Comparison of ENCODE assay signal across 8 mouse cellular contexts in the genomic region with DNA sequence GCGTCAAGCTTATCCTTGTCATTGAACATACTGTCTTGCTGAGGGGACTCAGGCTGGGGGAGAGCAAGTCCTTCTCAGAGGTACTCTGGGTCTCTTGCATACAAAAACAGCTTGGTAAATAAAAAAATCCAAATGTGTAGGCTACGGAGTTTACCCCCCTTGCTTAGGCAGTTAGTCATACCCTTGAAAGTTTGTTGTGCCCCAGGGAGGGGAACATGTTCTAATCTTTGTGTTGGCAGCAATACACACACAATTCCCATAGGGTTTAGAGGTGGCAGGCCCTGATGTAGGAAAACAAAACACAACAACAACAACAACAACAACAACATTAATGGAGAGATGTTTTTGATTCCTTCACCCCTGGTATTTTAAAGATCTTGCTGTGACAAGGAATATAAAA. TPM values are rescaled to one million over a fixed set of nuclear protein-coding genes. Genes with fewer than 3 reads are reported as not detected.
DNase-seq lines count a peak whose midpoint lies in the region; ATAC-seq and TF ChIP-seq lines count a peak whose summit lies in the region.

No protein-coding gene starts in this region.

- TF ChIP-seq CTCF in CH12.LX (conservative IDR thresholded peaks at IDR 0.05 in 1 of 2, IDR thresholded peaks at IDR 0.05 in 1 of 2; ENCODE audit: low read depth in 2 of 2, low read length in 2 of 2) = no peak

- H3K9me3 ChIP-seq in heart, embryonic 11.5 days (replicated peaks; ENCODE audit: control insufficient read depth, low read length) = no peaks in the 10 kb centered on the region
- no peaks in the 10 kb centered on the region for H3K9me3 ChIP-seq in CH12.LX (replicated peaks; ENCODE audit: low read length)
- no peaks in the 10 kb centered on the region for H3K9me3 ChIP-seq in forebrain, embryonic 11.5 days (ENCODE audit: control insufficient read depth, low read length)
- H3K9me3 ChIP-seq in liver, embryonic 13.5 days (replicated peaks) = no peaks in the 10 kb centered on the region

- peak overlapping the region; percentile 86 for H3K4me2 ChIP-seq in heart, embryonic 11.5 days
- H3K4me2 ChIP-seq in CH12.LX (ENCODE audit: insufficient read depth, low read depth, poor library complexity, severe bottlenecking) = peak overlapping the region; percentile 92
- peak overlapping the region; percentile 74 for H3K4me2 ChIP-seq in forebrain, embryonic 11.5 days (ENCODE audit: low read depth, low read length, severe bottlenecking)
- H3K4me2 ChIP-seq in liver, embryonic 13.5 days = peak overlapping the region; percentile 94

- in situ Hi-C loops in CH12.LX (cut with MboI; ENCODE audit: low pct_ligation_motif_present, low pct_unique_long_range_greater_than_20kb, low sequenced_read_pairs) = loop anchor here (25.0 kb wide), 2 partner anchors 175 to 525 kb away; no protein-coding TSS in a partner anchor

- intact Hi-C loops in heart, postnatal 14 days (cut with DNase I) = loop anchor here (2.0 kb wide), 1 partner anchor 172 kb away; no protein-coding TSS in a partner anchor

- 4% methylated on average over 2 of the region's 2 CpGs for WGBS in heart, embryonic 11.5 days (ENCODE audit: insufficient replicate concordance)
- WGBS in forebrain, embryonic 11.5 days = 0% methylated on average over 2 of the region's 2 CpGs
- 0% methylated on average over 2 of the region's 2 CpGs for WGBS in liver, embryonic 13.5 days (ENCODE audit: insufficient replicate concordance)

- H3K27ac ChIP-seq in heart, embryonic 11.5 days (ENCODE audit: low read depth, low read length) = no peak overlapping the region
- H3K27ac ChIP-seq in CH12.LX (ENCODE audit: insufficient read depth, low read depth) = no peak overlapping the region
- H3K27ac ChIP-seq in forebrain, embryonic 11.5 days (ENCODE audit: low read depth, low read length) = no peak overlapping the region
- H3K27ac ChIP-seq in liver, embryonic 13.5 days = peak overlapping the region; percentile 93

- TF ChIP-seq EP300 in CH12.LX (IDR thresholded peaks at IDR 0.05; ENCODE audit: low read length) = no peak

- peaks cover 13% of the 10 kb centered on the region for H3K4me1 ChIP-seq in heart, embryonic 11.5 days (ENCODE audit: control insufficient read depth, insufficient read depth, low read length)
- H3K4me1 ChIP-seq in CH12.LX (ENCODE audit: control insufficient read depth in 1 of 2, insufficient read depth in 2 of 2) = peaks cover 0 to 7% of the 10 kb centered on the region in 2 experiments; a peak in 3 of 4 replicates
- H3K4me1 ChIP-seq in forebrain, embryonic 11.5 days (replicated peaks; ENCODE audit: control insufficient read depth, insufficient read depth, low read length) = peaks cover 9% of the 10 kb centered on the region
- peaks cover 75% of the 10 kb centered on the region for H3K4me1 ChIP-seq in liver, embryonic 13.5 days (replicated peaks)

- H3K36me3 ChIP-seq in heart, embryonic 11.5 days (ENCODE audit: control insufficient read depth, insufficient read depth, low read length) = no peaks in the 10 kb centered on the region
- H3K36me3 ChIP-seq in CH12.LX (replicated peaks in 1 of 2; ENCODE audit: control insufficient read depth in 1 of 2, insufficient read depth in 1 of 2, low read length in 1 of 2) = no peaks in the 10 kb centered on the region
- no peaks in the 10 kb centered on the region for H3K36me3 ChIP-seq in forebrain, embryonic 11.5 days (ENCODE audit: control insufficient read depth, insufficient read depth, low read length)
- H3K36me3 ChIP-seq in liver, embryonic 13.5 days = no peaks in the 10 kb centered on the region

- no peaks in the 10 kb centered on the region for H3K79me2 ChIP-seq in CH12.LX (replicated peaks; ENCODE audit: control insufficient read depth, extremely low read depth, insufficient read depth, poor library complexity, severe bottlenecking)

- no peak for TF ChIP-seq RAD21 in CH12.LX (IDR thresholded peaks at IDR 0.05; ENCODE audit: low read depth, low read length)

- H3K27me3 ChIP-seq in heart, embryonic 11.5 days (ENCODE audit: control insufficient read depth, insufficient read depth, low read length) = no peaks in the 10 kb centered on the region
- H3K27me3 ChIP-seq in CH12.LX (replicated peaks) = peaks cover 22% of the 10 kb centered on the region
- H3K27me3 ChIP-seq in forebrain, embryonic 11.5 days (ENCODE audit: control insufficient read depth, insufficient read depth, low read length) = no peaks in the 10 kb centered on the region
- H3K27me3 ChIP-seq in liver, embryonic 13.5 days = no peaks in the 10 kb centered on the region

- ATAC-seq in heart, embryonic 11.5 days (replicated peaks; ENCODE audit: insufficient number of reproducible peaks, low FRiP score, low TSS enrichment) = no peak
- ATAC-seq in forebrain, embryonic 11.5 days (replicated peaks; ENCODE audit: low FRiP score) = no peak; the same call in 1 of the 2 replicates
- ATAC-seq in liver, embryonic 13.5 days (ENCODE audit: low read depth) = no peak

- peak overlapping the region; percentile 93 for H3K4me3 ChIP-seq in heart, embryonic 11.5 days (ENCODE audit: low read depth, low read length)
- no peak overlapping the region for H3K4me3 ChIP-seq in CH12.LX (replicated peaks in 1 of 3; ENCODE audit: low read depth in 2 of 3, low read length in 2 of 3, poor library complexity in 1 of 3)
- peak overlapping the region; percentile 97 for H3K4me3 ChIP-seq in forebrain, embryonic 11.5 days (ENCODE audit: low read depth, low read length)
- peak overlapping the region; percentile 99 for H3K4me3 ChIP-seq in liver, embryonic 13.5 days (replicated peaks)

- H3K9ac ChIP-seq in heart, embryonic 11.5 days (ENCODE audit: low read depth, low read length) = peak overlapping the region; percentile 93
- no peak overlapping the region for H3K9ac ChIP-seq in CH12.LX (ENCODE audit: insufficient read depth, low read depth)
- H3K9ac ChIP-seq in forebrain, embryonic 11.5 days (ENCODE audit: low read length) = peak overlapping the region; percentile 95
- peak overlapping the region; percentile 98 for H3K9ac ChIP-seq in liver, embryonic 13.5 days

- dilution Hi-C loops in CH12.LX (cut with MboI; ENCODE audit: extremely low pct_ligation_motif_present, extremely low pct_unique_long_range_greater_than_20kb, low sequenced_read_pairs) = no loop called here

- DNase-seq in heart, postnatal 14 days = no peak
- DNase-seq in CH12.LX (ENCODE audit: extremely low read depth) = no peak
- no peak for DNase-seq in forebrain, embryonic 11.5 days (ENCODE audit: low spot score)
- DNase-seq in liver, embryonic 13.5 days = no peak
- DNase-seq in T-cell, adult 2 months (ENCODE audit: low spot score) = no peak
- DNase-seq in cerebellum, postnatal 14 days = no peak
- no peak for DNase-seq in frontal cortex, postnatal 14 days (ENCODE audit: low spot score in 2 of 2)

- no peak for TF ChIP-seq POLR2A in CH12.LX (IDR thresholded peaks at IDR 0.05; ENCODE audit: low read depth, low read length)

TF ChIP-seq in CH12.LX, 34 proteins besides CTCF, POLR2A, EP300 and RAD21:
- TF ChIP-seq KAT2A (IDR thresholded peaks at IDR 0.05; ENCODE audit: insufficient replicate concordance, low read length) (no peak), SMC3 (IDR thresholded peaks at IDR 0.05; ENCODE audit: low read depth, low read length) (no peak), CHD2 (IDR thresholded peaks at IDR 0.05; ENCODE audit: low read length) (no peak), UBTF (IDR thresholded peaks at IDR 0.05; ENCODE audit: low read depth, low read length) (no peak), TBP (conservative IDR thresholded peaks at IDR 0.05; ENCODE audit: low read depth, low read length) (no peak), MAFK (IDR thresholded peaks at IDR 0.05; ENCODE audit: insufficient replicate concordance, low read length) (no peak), ZNF384 (IDR thresholded peaks at IDR 0.05; ENCODE audit: low read depth, low read length) (no peak), JUN (IDR thresholded peaks at IDR 0.05; ENCODE audit: insufficient read depth, low read depth, low read length) (no peak), ZMIZ1 (IDR thresholded peaks at IDR 0.05; ENCODE audit: low read depth, low read length) (no peak)

RNA-seq across cellular contexts. Expression of gene Ssbp2, which starts 2.3 kb away (rescaled TPM):
- polyA plus RNA-seq in heart, embryonic 11.5 days (2014; fragmentation: Nextera tagmentation; extraction: Ambion mirVana) = 96.0 and 97.8 TPM in 2 replicates
- total RNA-seq in heart, postnatal 14 days (2021) = 10 to 100 TPM; 50.5 to 51.9 TPM
- total RNA-seq in CH12.LX (2012; rRNA removed) (1.8 and 1.9 TPM in 2 replicates), CH12.LX (2014; rRNA removed) (3.5 and 3.6 TPM in 2 replicates)
- 1.9 and 2.8 TPM in 2 replicates for polyA plus RNA-seq in CH12.LX (2012; ENCODE audit: insufficient read length, low read depth)
- polyA plus RNA-seq in forebrain, embryonic 11.5 days (2014; fragmentation: Nextera tagmentation; extraction: Ambion mirVana) = 179 and 190 TPM in 2 replicates
- 56.4 and 56.9 TPM in 2 replicates for polyA plus RNA-seq in liver, embryonic 13.5 days (2015; fragmentation: Nextera tagmentation; extraction: Ambion mirVana)

Comparison
In these comparisons a context has a peak if more than half of its experiments do, and no peak if none do; other contexts are left out.
1. H3K4me3 ChIP-seq: peak in heart, embryonic 11.5 days (single experiment), forebrain, embryonic 11.5 days (single experiment) and liver, embryonic 13.5 days (single experiment); none in CH12.LX (0 of 3).
2. RNA of gene Ssbp2, which starts 2.3 kb away (polyA plus RNA-seq): 179 to 190 TPM in forebrain, embryonic 11.5 days, 96.0 to 97.8 TPM in heart, embryonic 11.5 days and 56.4 to 56.9 TPM in liver, embryonic 13.5 days; 1.9 to 2.8 TPM in CH12.LX; every median in the first group is over 10 times any median in the second.
3. Peak in every context shown above with its lines, with median percentiles within 50 percentile points of each other: H3K4me2 ChIP-seq.